Mouse (Mus musculus): ENCODE measurements around the gene Gm47985.

- TF ChIP-seq CTCF (IDR thresholded peaks at IDR 0.05; ENCODE audit: low read depth, low read length) (no peak), GATA1 (IDR thresholded peaks at IDR 0.05; ENCODE audit: borderline replicate concordance, low read length) (no peak)
Measured at GRCm38 (mm10) chr1:151171572-151172461, 10.5 kb upstream of the Gm47985 start.

All from G1E (cell line).